8 mouse cellular contexts compared by ENCODE assay signal in genomic region chrX:142390909-142391265, GRCm38 (mm10). TPM values are rescaled to one million over a fixed set of nuclear protein-coding genes. Genes with fewer than 3 reads are reported as not detected.
DNase-seq lines count a peak whose midpoint lies in the region; ATAC-seq and TF ChIP-seq lines count a peak whose summit lies in the region.

No protein-coding gene starts in this region.

- H3K4me3 ChIP-seq in heart, postnatal 0 days (ENCODE audit: low read depth, low read length) = peak overlapping the region; percentile 82
- peak overlapping the region; percentile 55 for H3K4me3 ChIP-seq in hindbrain, embryonic 13.5 days
- H3K4me3 ChIP-seq in midbrain, embryonic 12.5 days = peak overlapping the region; percentile 55

- H3K27me3 ChIP-seq in heart, postnatal 0 days (ENCODE audit: control insufficient read depth, insufficient read depth, low read length) = no peaks in the 10 kb centered on the region
- H3K27me3 ChIP-seq in hindbrain, embryonic 13.5 days = peaks cover 13% of the 10 kb centered on the region; the same call in 1 of the 2 replicates
- H3K27me3 ChIP-seq in midbrain, embryonic 12.5 days = peaks cover 20% of the 10 kb centered on the region

- peak overlapping the region; percentile 45 for H3K9ac ChIP-seq in heart, postnatal 0 days (replicated peaks; ENCODE audit: low read depth, low read length)
- H3K9ac ChIP-seq in hindbrain, embryonic 13.5 days = peak overlapping the region; percentile 79
- peak overlapping the region; percentile 53 for H3K9ac ChIP-seq in midbrain, embryonic 12.5 days (replicated peaks)

- ATAC-seq in heart, postnatal 0 days (ENCODE audit: insufficient read depth, low read depth) = no peak
- ATAC-seq in hindbrain, embryonic 13.5 days (ENCODE audit: low FRiP score) = no peak
- no peak for ATAC-seq in midbrain, embryonic 12.5 days (ENCODE audit: low FRiP score, low read depth)

- no peaks in the 10 kb centered on the region for H3K9me3 ChIP-seq in heart, postnatal 0 days (replicated peaks; ENCODE audit: control insufficient read depth, low read length)
- no peaks in the 10 kb centered on the region for H3K9me3 ChIP-seq in hindbrain, embryonic 13.5 days
- H3K9me3 ChIP-seq in midbrain, embryonic 12.5 days = no peaks in the 10 kb centered on the region

- WGBS in heart, postnatal 0 days = 28% methylated on average over 7 of the region's 7 CpGs
- 38% methylated on average over 7 of the region's 7 CpGs for WGBS in hindbrain, embryonic 13.5 days
- 46% methylated on average over 7 of the region's 7 CpGs for WGBS in midbrain, embryonic 12.5 days

- peak overlapping the region; percentile 70 for H3K4me2 ChIP-seq in heart, postnatal 0 days (ENCODE audit: low read depth, low read length)
- H3K4me2 ChIP-seq in hindbrain, embryonic 13.5 days = peak overlapping the region; percentile 55
- H3K4me2 ChIP-seq in midbrain, embryonic 12.5 days (replicated peaks) = peak overlapping the region; percentile 52

- peak overlapping the region; percentile 87 for H3K27ac ChIP-seq in heart, postnatal 0 days (ENCODE audit: low read depth)
- peak overlapping the region; percentile 89 for H3K27ac ChIP-seq in hindbrain, embryonic 13.5 days
- H3K27ac ChIP-seq in midbrain, embryonic 12.5 days (replicated peaks) = peak overlapping the region; percentile 83

- H3K4me1 ChIP-seq in heart, postnatal 0 days (ENCODE audit: control insufficient read depth, insufficient read depth) = no peaks in the 10 kb centered on the region
- peaks cover 8% of the 10 kb centered on the region for H3K4me1 ChIP-seq in hindbrain, embryonic 13.5 days (replicated peaks)
- no peaks in the 10 kb centered on the region for H3K4me1 ChIP-seq in midbrain, embryonic 12.5 days

- TF ChIP-seq CTCF in heart, postnatal 0 days (IDR thresholded peaks at IDR 0.05; ENCODE audit: low read depth) = no peak

- intact Hi-C loops in heart, postnatal 10 days (cut with DNase I) = no loop called here

- DNase-seq in heart, postnatal 0 days (ENCODE audit: low spot score) = no peak
- DNase-seq in heart, postnatal 10 days = no peak
- peak; percentile 68 for DNase-seq in MEL-GATA-1-ER (ENCODE audit: extremely low read depth, low read depth)
- no peak for DNase-seq in layer of hippocampus, adult 9-11 months
- no peak for DNase-seq in frontal cortex, adult 2 months (ENCODE audit: extremely low spot score in 1 of 2, low spot score in 1 of 2)
- no peak for DNase-seq in gastrocnemius, postnatal 4 days (ENCODE audit: low spot score in 2 of 2)

- H3K36me3 ChIP-seq in heart, postnatal 0 days (replicated peaks; ENCODE audit: control insufficient read depth, insufficient read depth, low read length) = no peaks in the 10 kb centered on the region
- H3K36me3 ChIP-seq in hindbrain, embryonic 13.5 days = no peaks in the 10 kb centered on the region
- H3K36me3 ChIP-seq in midbrain, embryonic 12.5 days = no peaks in the 10 kb centered on the region

- no peak for TF ChIP-seq EP300 in heart, postnatal 0 days (IDR thresholded peaks at IDR 0.05; ENCODE audit: low read depth)

RNA-seq across cellular contexts. Expression of gene Acsl4, which starts 0.6 kb away (rescaled TPM):
- total RNA-seq in heart, postnatal 0 days (2014; rRNA removed; ENCODE audit: low replicate concordance) = 11.0 and 14.3 TPM in 2 replicates
- 11.7 and 14.0 TPM in 2 replicates for polyA plus RNA-seq in heart, postnatal 0 days (2015; fragmentation: Nextera tagmentation; extraction: Ambion mirVana)
- total RNA-seq in heart, postnatal 10 days (2021) = 10 to 100 TPM; 15.6 to 16.0 TPM
- polyA plus RNA-seq in hindbrain, embryonic 13.5 days (2015; fragmentation: Nextera tagmentation; extraction: Ambion mirVana) = 18.4 TPM in 2 replicates
- 22.5 and 24.1 TPM in 2 replicates for polyA plus RNA-seq in midbrain, embryonic 12.5 days (2016; fragmentation: Nextera tagmentation; extraction: Ambion mirVana)
- 23.8 and 28.9 TPM in 2 replicates for polyA plus RNA-seq in frontal cortex, adult 2 months (2012; rRNA removed)
- 10 to 100 TPM; 23.3 to 28.0 TPM for total RNA-seq in gastrocnemius, postnatal 4 days (2021)
